Mouse (Mus musculus): ENCODE measurements around the gene Ppl.

Ppl gene

DNA sequence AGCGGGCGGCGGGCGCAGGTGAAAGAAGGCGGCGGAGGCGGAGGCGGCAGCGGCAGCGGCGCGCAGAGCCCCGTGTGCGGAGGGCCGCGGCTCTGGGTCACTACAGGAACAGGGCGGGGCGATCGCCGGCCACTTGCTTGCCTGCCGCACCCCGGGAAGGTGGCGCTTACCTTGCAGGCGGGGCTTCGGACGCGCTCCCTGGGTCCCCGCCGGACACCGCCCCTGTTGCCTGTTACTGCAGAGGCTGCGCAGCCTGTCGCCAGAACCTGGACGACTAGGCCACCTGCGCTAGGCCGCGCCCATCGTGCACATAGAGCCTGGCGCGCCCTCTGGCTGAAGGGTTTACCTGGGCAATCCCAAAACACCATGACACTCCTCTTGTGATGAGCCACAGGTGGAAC is at the start of gene Ppl:
TSS of gene Ppl (minus strand) at position 21 of the 401 bp plus-strand sequence.
- in situ Hi-C loops (cut with MboI, MseI): no loop called here

DNA sequence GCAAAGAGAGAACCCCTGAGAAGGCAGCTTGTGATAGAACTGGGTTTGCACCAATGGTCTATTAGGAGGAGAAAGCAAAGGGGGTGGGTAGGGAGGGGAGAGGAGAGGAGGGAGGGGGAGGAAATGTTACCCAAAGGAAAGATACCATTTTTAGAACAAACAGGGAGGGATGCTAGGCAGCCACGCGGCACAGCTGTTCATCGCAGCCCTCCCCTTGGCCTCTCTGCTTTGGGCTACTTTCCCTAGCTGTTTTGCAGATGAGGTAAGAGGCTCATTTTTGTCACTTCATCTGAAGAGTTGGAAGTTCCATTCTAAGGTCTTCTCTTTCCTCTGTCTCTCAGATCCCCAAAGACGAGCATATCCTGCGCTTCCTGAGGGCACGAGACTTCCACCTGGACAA is 40.4 kb upstream of the Ppl start:
- in situ Hi-C loops (cut with MboI, MseI): no loop called here

DNA sequence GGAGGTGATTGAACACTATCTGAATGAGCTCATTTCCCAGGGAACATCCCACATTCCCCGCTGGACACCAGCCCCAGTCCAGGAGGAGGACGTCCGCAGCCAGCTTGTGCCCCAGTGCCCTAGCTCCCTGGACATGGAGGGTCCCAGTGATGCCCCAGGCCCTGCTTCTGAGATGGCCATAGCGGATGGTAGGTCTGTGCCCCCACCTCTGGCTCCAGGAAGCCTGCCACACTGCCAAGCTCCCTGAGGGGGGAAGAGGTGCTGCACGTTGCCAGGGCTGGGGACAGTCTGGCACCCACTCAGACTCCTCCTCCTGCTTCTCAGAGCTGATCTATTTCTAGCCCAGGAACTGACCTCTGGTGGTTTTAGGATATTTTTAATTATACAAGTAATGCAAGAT is 36.6 kb upstream of the Ppl start:
- in situ Hi-C loops (cut with MboI, MseI): no loop called here

DNA sequence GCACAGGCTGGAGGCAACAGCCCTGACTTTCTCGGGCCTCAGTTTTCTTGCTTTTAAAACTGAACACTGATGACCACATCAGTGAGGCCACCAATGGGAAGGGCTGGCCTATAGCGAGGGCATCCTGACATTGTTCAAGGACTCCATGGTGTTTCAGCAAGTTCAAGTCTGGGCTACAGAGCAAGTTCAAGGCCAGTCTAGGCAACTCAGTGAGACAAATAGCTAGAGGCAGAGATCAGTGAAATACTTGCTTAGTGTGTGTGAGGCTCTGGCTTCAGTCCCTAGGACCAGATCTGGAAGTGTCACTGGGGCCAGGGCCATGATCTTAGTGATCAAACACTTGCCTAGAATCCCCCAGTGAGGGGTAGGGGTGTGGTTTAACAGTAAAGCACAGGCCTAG is 35.8 kb upstream of the Ppl start:
- in situ Hi-C loops (cut with MboI, MseI): no loop called here

DNA sequence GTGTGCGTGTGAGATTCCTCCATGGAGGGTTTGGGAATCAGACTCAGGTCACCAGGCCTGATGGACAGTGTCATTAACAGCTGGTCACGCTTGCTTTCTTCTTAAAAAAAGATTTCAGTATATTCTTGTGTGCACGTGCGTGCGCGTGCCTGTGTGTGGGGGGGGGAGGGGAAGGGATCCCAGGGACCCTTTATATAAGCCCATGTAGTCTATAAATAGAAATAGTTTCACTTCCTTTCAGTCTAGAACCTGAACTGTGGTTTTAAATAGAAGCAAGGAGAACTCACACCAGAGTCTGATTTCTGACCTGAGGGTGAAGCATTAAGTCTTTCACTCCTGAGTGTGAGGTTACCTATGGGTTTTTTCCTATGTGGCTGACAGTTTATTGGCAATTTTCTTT is 32.1 kb upstream of the Ppl start:
- in situ Hi-C loops (cut with MboI, MseI): no loop called here

DNA sequence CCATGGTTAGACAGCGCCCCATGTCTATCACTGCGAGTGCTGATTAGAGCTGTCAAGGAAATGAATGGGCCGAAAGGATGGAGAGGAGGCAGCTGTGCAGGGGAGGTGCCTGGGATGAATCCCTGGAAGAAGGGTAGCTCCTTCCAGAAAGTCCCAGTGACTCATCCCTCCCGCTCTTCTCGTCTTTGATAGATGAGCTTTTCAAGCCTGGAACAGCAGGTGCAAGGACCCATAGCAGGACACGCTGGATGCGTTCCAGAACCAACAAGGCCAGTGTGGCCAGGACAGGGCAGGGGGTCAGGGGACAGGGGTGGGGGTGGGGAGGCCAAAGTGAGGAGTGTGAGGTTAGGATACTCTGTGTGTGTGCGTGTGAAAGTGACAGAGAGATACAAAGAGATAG is 27.0 kb upstream of the Ppl start:
- in situ Hi-C loops (cut with MboI, MseI): no loop called here

DNA sequence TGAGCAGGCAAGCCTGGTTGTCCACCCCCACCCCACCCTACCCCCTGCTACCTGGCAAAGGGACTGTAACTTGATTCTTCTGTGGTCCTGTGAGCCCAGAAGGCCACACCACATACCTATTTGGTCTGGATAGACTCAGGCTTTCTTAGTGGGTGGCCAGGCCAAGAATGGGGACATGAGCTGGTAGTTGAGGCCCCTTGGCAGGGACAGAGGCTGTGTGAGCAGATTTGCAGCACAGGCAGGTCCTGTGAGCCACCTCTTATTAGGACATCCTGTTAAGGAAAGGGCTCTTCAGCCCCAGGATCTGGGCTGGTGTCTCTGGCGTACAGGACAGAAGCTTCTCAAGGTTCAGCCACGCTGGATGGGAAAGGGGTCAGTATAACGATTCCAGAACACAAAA is 24.9 kb upstream of the Ppl start:
- in situ Hi-C loops (cut with MboI, MseI): no loop called here

DNA sequence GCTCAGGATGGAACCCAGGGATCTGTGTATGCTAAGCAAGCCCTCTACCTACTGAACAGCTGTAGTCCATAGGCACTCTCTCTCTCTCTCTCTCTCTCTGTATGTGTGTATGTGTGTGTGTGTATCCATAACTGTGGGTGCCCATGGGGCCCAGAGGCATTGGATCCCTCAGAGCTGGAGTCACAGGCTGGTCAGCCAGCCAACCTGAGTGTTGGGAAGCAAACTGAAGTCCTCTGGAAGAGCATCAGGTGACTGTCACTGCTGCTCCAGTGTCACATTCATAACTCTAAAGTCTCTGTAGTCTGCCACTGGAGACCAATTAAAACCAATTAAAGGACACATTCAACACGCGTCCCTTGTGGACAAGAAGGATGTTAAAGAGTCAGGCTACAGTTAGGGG is 24.3 kb upstream of the Ppl start:
- in situ Hi-C loops (cut with MboI, MseI): no loop called here

DNA sequence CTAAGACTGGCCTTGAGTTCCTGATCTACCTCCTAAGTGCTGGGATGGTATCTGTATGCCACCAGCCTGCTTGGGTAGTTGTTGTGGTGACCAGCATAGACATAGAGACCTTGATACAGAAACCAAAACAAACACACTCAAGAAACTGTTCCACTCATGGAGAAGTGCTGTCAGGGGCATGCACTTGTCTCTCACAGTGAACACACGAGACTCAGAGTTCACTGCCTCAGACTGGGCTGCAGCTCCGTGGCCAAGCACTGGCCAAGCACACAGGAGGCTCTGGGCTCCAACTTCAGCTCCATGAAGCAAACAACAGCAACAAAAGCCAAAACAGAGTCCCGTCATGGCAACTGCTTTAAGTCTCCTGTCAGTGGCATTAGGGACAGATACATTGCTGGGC is 22.8 kb upstream of the Ppl start:
- in situ Hi-C loops (cut with MboI, MseI): no loop called here

DNA sequence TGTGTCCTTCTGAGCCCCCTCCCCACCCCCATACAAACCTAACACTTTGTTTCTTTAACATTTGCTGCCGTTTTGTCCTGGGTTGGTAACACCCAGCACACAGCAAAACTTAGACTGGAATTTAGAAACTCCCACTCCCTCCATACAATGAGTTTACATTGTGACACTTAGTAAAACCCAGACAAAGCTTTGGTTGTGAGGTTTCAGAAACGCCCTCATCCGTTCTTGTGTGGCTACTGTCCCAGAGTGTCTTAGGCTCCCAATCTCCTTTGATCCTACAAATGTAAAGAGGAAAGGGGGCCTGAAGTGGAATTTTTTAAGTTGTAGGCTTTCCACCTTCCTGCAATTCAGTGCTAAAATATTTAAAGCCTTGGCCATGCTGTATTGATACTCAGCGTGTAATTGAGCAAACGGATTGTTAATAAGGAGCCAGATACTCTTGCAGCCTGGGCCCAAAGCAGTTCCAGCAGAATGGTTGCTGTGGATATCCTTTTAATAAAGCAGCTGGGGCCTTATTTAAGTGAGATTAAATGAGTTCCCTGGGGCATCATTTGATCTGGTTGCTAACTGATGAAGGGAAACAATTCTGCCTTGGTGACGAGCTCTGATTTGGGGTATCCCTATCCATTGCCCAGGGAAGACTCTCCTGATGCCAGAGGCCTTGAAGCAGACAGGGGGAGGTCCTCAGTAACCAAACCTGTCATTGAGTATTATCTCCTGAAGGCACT is 21.2 kb upstream of the Ppl start:
- in situ Hi-C loops (cut with MboI, MseI): no loop called here

DNA sequence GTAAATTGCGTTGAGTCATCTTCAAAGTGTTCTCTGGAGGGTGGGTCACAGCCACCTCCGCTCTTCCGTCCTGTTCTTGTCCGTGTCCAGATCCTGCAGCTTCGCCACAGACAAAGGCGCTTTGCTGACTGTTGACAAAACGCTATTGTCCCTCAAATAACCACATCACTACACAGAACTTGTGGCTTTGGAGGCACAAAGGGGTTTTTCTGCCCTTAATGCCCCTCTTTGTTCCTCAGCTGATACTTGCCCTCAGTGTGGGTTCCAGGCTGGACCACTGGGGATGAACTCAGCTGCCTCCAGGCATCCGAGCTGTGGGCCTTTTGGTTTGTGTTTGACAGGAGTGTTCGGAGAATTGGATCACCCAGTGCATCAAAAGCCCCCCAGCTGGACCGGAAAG is 18.3 kb upstream of the Ppl start:
- in situ Hi-C loops (cut with MboI, MseI): no loop called here

DNA sequence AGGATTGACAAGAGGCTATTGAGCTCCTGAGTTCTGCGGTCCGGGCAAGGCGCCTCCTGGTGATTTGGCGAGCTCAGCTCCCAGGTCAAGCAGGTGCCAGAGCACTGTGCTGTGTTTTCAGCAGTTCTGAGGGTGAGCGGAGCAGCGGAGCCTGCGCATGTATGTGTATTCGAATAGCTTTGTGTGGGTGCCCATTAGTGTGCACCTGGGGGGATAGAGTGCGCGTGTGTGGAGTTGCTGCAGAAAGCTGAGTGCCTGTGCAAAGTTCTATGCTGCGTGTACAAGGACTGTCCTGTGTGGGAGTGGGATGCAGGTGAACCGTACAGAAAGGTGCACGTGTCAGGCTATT is 14.8 kb upstream of the Ppl start, which contains the start of gene Sec14l5:
TSS of gene Sec14l5 (plus strand) at position 73 of the 349 bp plus-strand sequence.
- in situ Hi-C loops (cut with MboI, MseI): no loop called here

DNA sequence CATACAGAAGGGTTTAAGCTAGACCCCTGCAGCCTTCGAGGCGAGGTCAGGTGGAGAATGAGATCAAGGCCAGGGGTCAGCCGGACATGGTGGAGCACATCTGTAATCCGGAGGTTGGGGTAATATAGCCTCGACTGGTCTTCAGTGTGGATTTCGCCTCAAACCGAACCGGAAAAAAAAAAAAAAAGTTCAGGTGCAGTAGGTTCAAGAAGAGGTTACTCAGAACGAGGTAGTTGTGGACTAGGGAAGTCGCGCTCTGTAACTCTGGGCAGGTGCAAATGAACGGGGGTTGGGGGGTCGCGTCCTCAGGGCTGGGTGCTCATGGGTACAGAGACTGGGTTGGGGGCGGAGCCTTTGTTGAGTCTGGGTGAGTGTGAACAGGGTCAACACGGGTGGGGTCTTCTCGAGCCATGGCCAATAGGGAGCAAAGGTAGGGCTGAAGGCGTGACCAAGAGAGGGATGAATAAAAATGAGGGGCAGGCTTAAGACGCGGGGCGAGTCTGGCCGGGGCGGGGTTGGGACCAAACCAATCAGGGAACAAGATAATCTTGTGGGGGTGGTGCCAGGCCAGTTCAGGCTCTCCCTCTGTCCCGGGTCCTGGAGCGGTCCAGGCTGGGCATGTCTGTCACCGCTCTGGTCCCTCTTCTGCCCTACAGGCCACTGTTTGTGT is 14.3 kb upstream of the Ppl start:
- in situ Hi-C loops (cut with MboI, MseI): no loop called here

DNA sequence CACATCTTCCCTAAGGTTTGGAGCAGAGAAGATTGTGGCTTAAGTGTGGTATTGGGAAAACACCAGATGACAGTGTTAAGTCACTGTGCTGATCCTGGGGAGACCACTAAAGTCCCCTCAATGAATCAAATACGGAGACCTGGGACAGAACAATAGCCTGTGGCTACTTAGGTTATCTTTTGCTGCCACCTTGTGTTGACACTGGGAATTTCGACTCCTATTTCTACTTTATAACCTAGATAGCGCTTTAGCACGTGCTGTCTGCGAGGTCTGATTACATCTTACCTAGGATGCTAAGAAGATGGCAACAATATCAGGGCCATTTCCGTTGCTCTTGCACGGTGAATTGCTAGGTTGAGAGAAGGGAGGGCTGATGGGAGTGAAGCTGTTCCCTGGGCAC is 13.3 kb upstream of the Ppl start:
- in situ Hi-C loops (cut with MboI, MseI): no loop called here

DNA sequence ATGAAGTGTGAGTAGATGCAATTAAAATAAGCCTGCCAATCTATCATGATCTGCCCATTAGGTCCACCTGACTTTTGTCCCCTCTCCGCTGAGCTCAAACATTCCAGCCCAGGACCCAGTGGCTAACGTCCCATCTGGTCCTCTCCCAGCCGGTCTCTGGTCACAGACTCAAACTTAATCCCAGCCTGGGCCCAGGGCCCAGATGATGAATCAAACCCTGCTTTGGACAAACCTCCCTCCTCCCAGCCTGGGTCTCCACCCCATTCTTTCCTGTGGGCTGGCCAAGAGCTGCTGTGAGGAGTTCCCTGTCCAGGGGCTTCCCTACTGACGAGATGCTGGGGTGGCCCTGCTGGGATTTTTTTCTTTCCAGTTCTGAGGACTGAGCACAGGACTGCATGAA is 7.5 kb upstream of the Ppl start:
- in situ Hi-C loops (cut with MboI, MseI): loop anchor here (5.0 kb wide), 1 partner anchor 172 kb away; no protein-coding TSS in a partner anchor

DNA sequence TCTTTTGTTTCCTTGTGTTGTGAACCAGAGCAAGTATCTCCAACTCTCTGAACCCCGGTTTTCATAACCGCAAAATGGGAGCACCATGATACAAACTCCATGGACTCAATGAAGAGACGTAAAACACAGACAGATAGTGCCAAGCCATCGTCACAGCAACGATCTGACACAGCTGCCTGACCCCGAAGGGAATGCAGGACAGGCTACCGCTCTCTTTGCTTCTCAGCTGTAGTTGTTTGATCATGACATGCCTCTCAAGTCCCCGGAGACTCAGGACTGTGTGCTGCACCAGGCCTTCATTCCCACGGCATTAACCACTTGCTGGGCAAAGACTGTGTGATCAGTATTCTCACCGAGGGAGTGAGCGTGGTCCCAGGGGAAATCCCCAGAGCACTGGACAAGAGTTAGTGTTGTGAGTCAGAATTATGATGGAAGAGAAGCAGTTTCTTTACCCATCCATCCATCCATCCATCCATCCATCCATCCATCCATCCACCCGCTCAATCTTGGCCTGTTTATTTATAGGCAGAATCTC is 4.9 kb upstream of the Ppl start:
- in situ Hi-C loops (cut with MboI, MseI): no loop called here

DNA sequence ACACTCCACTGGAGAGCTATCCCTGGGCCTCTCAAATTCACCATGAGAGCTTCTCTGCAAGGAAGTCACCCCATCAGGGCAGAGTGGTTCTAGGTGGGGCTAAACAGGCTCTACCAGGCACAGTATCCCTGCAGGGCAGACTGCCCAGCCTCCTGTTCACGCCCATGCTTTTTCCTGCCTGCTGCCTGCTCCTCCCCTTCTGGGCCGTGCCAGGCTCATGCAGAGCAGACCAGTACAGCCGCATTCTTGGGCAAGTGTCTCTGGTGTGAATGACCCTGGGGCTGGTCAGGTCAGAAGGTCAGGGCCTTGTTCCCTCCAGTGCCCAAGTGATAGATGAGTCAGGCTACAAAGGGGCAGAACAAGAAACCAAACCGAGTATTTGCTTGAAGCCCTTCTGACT is 4.3 kb upstream of the Ppl start:
- in situ Hi-C loops (cut with MboI, MseI): no loop called here

DNA sequence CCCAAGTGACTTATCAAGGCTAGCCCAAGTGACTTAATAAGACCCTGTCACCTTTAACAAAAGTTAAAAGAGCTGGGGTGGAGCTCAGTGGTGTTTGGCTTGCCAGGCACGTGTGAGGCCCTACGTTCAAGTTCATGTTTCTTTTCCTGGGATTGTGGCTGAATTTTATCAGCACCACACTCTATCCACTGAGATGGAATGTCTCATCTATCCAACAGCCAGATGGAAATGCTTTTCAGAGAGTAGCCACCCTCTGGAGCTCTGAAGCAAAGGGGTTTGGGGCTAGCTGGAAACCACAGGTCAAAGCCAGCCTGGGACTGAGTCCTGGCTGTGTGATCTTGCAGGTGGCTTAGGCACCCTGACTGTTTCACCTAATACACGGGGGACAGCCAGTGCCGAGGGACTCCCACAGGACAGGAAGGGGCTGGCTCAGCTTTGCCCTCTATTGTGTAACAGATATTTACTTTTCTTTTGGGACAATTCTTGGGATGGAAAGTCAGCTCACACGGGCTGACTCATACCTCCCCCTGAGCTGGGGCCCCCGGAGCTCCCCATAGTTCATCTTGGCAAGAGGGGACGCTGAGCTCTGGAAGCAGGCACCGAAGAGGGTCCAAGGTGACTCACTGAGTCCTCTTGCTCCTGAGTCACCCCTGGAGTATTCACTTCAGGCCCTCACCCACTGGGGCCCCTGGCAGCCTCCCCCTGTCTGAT is 3.5 kb upstream of the Ppl start:
- in situ Hi-C loops (cut with MboI, MseI): no loop called here

DNA sequence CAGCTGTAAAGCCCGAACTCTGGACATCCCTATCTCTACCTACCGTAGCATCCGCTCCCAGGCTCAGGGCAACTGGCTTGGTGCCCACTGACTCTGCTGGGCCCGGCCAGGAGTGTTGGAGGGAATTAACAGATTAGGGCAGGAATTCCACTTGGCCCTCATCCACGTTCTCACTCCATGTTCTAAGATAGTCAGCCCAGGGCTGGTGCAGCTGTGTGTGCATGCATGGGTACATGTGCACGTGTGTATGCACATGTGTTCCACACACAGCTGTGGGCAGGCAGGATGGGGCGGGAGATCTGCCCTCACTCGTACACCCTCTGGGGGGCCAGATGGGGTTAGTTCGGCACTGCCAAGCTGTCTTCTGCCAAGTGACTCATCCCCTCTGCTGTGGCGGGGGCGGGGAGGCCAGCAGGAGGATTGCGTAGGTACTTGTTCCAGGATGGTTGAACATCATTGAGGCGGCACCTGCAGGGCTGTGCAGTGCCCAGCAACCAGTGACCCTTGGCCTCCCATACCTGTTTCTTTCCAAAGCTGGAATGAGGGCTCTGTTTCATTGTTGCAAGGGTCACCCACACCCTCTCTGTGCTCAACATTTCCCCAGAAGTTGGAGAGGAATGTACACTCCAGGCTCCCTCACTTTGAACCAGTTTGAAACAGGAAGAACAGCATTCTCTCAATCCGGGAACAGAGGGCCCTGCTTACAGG is 2.6 kb upstream of the Ppl start:
- in situ Hi-C loops (cut with MboI, MseI): no loop called here

DNA sequence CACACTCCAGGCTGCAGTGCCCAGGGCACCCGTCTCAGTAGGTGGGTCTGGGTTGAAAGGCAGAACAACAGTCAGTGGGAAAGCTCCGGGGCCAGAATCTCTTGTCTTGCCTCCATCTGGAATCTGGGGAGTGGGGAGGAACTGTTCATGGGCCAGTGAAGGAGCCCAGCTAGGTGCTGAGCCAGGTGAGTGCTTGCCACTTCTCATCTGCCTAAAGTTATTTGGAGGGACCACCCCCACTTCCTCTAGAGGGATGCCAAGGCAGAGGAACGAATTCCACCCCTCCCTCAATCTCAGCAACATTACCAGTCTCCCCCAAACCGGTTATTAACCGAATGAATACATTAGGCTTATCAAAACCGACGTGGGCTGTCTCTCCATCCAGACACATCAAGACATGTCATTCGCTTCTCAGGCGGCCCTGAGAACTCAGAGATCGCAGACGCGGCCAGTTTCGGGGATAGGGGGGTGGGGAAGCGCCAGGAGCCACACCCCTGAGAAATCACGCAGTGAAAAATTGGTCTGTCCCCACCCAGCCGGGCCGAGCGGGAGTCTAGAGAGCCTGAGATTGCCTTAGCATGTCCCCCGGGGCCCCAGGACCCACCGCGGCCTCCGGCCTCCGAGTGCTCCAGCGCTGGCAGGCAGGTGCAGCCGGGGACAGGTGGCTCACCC is 834 bp downstream of the Ppl start:
- in situ Hi-C loops (cut with MboI, MseI): no loop called here

DNA sequence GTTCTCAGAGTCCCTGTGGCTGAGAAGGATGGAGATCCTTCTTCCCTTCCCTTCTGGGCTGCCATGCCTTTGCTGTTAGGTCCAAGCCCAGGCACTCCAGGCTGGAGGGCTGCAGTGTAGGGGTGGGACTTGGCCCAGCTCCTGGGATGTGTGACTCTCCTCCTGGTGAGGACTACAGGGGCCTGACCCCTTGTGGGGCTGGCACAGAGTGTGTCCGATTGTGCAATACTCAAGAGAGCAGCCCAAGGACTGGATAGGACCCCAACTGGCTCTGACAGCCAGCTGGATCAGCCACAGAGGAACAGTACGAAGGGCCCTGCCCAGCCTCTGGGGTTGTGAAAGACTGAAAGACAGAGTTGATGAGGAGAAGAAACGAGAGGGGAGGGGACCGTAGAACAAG is 1.5 kb downstream of the Ppl start:
- in situ Hi-C loops (cut with MboI, MseI): no loop called here

DNA sequence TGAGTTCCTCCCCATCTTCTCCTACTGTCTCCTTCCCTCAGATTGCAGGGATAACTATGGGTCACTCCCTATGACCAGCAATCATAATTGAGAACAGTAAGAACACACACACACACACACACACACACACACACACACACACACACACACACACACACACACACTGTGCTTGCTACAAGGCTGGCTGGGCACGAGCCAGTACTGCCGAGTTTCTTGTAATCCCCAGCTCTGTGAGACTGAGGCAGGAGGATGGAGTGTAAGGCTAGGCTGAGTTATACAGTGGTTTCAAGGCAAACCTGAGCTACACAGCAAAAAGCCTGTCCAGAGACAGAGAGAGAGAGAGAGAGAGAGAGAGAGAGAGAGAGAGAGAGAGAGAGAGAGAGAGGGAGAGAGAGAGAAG is 2.0 kb downstream of the Ppl start:
- in situ Hi-C loops (cut with MboI, MseI): no loop called here
